Mouse (Mus musculus): ENCODE measurements at regions not wholly inside any gene's neighbourhood (a gene's known extent, or its start where the extent isn't known, plus 50 kb on each side); places are given as distances from the start of the nearest gene placed in this dataset.

- DNase-seq (ENCODE audit: low spot score in 2 of 2), result peak; percentile 61 to 93
These were observed 85.2 kb upstream of the Cplx2 start for GRCm38 (mm10) chr13:54285968-54286367.

- no peak for DNase-seq (ENCODE audit: low spot score in 2 of 2)
These were observed 84.5 kb upstream of the Cplx2 start for GRCm38 (mm10) chr13:54286616-54287015.

GRCm38 (mm10) chr13:54290066-54290465, 81.1 kb upstream of the Cplx2 start:
- no peak for DNase-seq (ENCODE audit: low spot score in 2 of 2)

DNA sequence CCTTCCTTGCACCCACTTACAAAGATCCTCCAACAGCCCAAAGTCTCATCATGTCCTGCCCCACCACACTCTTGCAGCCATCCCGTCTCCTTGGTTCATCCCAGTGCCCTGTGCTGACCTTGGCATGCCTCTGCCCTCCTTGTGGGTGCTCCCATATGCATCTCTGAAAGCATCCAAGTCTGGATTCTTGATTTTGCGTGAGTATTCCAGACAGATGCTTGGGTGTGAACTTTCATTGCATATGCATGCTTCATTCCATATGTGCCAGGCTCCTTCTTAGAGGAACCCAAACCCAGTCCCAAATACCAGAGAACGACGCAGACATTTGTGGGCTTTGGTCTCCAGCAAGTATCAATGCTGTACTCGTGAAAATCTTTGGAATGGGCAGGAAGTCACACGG, 78.8 kb upstream of the Cplx2 start:
- no peak for DNase-seq (ENCODE audit: low spot score in 2 of 2)

DNA sequence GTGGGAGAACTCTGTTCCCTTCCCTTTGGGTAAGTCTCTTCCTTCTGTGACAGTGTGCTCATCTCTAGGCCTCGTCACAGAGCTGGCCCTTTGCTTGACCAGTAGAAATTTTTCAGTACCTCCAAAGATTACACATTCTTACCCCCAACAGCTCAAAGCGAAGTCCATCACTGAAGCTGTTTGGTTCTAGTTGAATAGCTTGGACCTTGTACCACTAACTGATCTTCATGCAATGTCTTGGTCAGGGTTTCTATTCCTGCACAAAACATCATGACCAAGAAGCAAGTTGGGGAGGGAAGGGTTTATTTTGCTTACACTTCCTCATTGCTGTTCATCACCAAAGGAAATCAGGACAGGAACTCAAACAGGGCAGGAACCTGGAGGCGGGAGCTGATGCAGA, 78.1 kb upstream of the Cplx2 start:
- no peak for DNase-seq (ENCODE audit: low spot score in 2 of 2)

GRCm38 (mm10) chr13:54295475-54296259, 75.5 kb upstream of the Cplx2 start:
- DNase-seq (ENCODE audit: low spot score in 2 of 2), result no peak

GRCm38 (mm10) chr13:54296260-54296555, 74.9 kb upstream of the Cplx2 start:
- no peak for DNase-seq (ENCODE audit: low spot score in 2 of 2)

DNA sequence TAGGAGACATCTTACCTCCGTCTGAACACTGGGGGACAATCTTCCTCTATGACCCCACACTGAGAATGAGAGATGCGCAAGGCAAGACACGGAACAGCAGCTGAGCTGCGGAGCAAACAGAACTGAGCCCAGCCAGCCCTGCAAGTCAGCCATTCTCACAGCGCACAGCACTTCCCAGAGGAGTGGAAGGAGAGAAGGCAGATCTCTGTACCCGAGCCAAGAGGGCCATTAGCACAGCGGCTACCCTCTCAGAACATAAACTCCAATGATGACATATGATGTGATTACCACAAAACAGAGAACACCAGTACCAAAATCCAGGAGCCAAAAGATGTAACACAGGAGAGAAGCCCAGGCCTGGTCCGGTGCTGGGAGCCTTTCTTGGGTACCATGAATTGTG, 72.3 kb upstream of the Cplx2 start:
- DNase-seq (ENCODE audit: low spot score in 2 of 2), result no peak

- DNase-seq (ENCODE audit: low spot score in 2 of 2), result no peak
These were observed 71.9 kb upstream of the Cplx2 start for GRCm38 (mm10) chr13:54299295-54299694.

DNA sequence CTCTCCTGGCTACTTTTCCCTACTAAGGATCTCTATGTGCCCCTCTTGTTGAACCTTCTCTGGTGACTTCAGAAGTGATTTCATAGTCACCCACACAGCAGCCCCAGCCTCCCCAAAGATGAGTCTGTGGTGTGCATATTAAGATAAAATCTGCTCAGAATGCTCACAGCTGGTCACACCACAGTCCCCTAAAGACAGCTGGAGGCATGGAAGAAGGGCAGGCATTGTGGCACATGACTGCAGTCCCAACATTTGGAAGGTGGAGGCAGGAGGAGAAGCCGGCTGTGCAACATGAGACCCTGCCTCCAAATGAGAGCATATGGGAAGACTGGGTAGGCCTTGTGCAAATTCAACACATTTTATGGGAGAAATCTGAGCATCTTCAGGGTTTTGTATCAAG, 70.0 kb upstream of the Cplx2 start:
- no peak for DNase-seq (ENCODE audit: low spot score in 2 of 2)

GRCm38 (mm10) chr13:54301677-54302076, 69.5 kb upstream of the Cplx2 start:
- DNase-seq (ENCODE audit: low spot score in 2 of 2), result no peak

DNA sequence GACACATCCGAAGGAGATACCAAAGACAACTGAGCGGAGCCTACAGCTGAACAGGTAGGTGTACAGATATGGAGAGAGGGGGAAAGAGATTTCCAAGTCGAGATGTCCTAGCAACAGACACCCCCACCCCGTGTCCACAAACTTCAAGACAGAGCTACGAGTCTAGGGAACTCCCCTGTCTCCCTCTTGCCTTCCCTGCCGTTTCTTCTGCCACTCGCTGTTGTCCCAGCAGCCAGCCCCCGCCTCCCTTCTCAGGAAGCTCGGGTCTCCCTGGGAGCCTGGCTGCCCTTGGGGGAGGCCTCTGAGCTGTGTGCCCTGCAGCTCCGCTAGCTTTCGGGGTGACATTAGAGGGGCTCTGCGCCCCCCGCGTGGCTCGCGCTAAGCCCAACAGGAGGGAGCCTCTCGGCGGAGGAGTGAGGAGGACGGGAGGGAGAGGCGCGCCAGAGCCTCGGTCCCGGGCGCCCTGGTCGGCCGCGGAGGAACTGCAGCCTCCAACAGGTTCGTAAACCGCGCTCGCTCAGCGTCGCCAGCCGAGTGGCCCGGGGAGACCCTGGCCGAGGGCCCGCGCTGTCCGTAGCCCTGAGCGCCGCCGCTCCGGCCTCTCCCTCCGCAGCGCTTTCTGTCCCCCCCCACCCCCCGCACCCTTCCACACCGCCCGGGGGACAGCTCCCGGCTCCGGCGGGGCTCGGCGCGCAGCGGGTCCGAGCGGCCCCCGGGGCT, 68.6 kb upstream of the Cplx2 start:
- peak in 1 of 2 experiments; percentile 54 for DNase-seq (ENCODE audit: low spot score in 2 of 2)

GRCm38 (mm10) chr13:54303071-54303924, 67.9 kb upstream of the Cplx2 start:
- DNase-seq (ENCODE audit: low spot score in 2 of 2), result peak; percentile 47 to 75

DNA sequence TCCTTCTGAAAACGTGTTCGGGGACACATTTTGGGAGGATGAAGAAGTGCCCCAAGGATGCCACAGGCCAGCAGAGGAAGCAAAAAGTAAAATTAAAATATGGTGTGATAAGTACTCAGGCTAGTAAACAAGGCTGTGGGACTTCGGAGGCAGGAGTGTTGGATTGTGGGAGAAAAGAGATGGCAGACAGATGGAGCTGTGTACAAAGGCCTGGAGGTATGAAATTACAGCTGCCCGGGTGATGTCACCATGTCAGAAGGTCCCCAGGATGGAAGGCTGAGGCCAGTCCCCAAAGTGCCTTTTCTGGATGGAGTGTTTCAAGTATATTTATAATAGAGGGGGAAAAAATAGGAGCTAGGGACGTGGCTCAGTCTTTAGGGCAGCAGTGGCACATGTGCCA, 66.9 kb upstream of the Cplx2 start:
- no peak for DNase-seq (ENCODE audit: low spot score in 2 of 2)

DNA sequence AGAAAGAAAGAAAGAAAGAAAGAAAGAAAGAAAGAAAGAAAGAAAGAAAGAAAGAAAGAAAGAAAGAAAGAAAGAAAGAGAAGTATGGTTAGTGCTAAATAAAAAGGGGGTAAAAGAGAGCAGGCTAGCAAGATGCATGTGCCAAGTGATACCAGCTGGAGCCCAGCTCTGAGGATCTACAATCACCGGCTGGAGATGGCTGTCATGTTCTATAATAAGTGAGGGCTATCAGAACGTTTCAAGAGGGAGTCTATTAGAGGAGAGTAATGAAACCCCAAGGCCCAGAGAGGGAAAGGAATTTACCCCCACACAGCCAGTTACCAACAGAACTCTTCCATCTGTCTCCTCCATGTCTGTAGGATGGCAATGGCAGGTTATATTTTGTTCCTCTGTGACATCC, 62.6 kb upstream of the Cplx2 start:
- DNase-seq (ENCODE audit: low spot score in 2 of 2), result no peak

GRCm38 (mm10) chr13:54309354-54309753, 61.8 kb upstream of the Cplx2 start:
- peak in 1 of 2 experiments; percentile 85 for DNase-seq (ENCODE audit: low spot score in 2 of 2)

DNA sequence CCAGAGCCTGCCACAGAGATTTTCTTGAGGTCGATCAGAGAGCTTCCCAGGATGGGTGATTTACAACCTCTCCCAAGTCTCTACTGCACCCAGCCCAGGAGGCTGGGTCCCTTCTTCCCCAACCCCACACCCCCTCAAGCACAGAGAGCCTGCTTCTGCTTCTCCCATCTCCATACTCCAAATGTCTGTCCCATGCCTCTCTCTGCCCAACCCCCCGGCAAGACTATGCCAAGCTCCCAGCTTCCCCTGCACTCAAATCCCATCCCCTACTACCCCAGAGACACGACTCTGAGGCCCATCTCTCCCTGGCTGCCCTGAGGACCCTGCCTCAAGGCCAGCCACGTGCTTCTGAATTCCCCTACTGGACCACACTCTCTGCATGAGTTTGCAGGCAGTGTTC, 61.0 kb upstream of the Cplx2 start:
- no peak for DNase-seq (ENCODE audit: low spot score in 2 of 2)

DNA sequence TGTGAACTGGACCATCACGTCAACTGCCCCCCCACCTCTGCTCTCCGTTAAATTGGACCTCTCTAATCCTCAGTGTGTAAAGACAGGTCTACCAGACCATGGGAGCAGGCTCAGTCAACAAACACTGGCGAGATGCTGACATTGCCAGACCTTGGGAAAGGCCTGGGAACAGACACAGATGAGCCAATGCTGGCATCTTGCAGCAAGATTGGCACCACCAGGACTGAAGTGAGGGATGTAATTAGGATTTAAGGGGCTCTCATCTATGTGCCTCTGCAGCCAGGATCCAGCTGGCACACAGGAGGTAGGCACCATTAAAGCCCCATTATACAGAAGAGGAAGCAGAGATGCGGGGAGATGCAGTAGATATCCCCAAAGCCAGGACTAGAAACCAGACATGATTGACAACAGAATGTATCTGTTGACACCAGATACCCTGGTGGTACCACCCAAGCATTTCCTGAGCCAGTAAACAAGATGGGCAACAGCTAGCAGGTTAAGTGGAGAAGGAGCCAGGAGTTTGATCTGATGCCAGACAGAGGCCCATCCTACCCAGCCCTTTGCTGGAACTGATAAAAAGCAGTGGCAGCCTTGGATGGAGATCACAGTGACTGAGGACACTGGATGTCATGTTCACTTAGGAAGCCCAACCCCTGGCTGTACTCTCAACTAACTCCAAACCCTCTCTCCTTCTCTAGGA, 59.7 kb upstream of the Cplx2 start:
- no peak for DNase-seq (ENCODE audit: low spot score in 2 of 2)

DNA sequence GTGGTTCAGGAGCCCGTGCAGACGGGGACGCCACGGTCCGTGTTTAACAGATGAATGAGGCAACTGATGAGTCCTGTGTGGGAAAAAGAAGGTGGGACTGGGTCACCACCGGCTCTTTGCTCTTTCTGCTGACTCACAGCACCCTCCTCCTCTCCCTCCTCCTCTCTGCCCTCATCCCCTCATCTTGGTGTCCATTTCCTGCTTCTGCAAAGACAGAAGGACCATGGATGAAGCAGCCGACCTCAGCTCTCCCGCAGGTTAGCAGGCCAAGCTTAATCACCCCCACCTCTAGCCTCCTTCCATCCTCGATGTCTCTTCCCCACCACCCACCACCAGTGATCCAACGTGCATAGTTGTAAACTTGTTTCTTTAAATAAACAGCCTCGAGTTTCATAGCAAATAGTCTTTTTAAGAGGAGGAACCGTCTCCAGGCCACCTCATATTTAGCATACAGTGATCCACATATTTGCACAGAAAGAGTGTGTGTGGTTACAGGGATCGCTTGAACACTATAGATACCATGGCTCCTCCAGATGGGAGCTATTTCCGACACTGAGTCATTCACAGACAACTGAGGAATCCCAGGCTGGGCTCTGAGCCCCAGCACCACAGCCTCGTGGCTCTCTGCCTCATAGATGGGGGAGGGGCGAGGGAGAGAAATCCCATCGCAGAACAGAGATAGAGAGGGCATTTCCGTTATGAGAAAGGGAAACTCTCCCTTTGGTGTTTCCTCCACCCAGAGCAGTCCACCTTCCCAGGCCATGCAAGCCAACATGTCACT, 58.6 kb upstream of the Cplx2 start:
- DNase-seq (ENCODE audit: low spot score in 2 of 2), result no peak

GRCm38 (mm10) chr13:54315333-54315732, 55.8 kb upstream of the Cplx2 start:
- DNase-seq (ENCODE audit: low spot score in 2 of 2), result no peak

GRCm38 (mm10) chr13:54316907-54317306, 54.2 kb upstream of the Cplx2 start:
- no peak for DNase-seq (ENCODE audit: low spot score in 2 of 2)

Data from cerebellum, postnatal 4 days (tissue).